15 mouse cellular contexts compared by ENCODE assay signal in the genomic region with DNA sequence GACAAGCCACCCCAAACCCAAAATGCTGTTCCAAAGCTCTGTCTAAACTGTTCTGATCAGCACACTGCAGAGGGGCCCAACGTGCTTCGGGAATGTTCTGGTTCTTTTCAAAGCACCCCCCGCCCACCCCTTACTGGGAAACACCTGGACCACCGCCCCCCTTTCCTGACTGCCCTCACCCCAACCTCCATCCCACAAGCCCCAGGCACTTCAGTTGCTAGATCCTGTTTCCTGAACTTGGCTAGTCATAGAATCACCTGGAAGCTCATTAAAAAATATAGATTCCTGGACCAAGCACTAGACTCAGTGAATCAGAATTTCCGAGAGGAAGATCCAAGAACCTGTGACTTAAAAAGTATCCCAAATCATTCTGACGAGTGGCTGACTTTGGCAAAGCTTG.
"Had no signal": no experiment of that assay in that cellular context is flagged by ENCODE, and none has a peak within 500 bp of the region (broad histone marks: within the 10 kb centered on the region; RNA-seq: fewer than 3 reads in every experiment).

No protein-coding gene starts in this region.

- ATAC-seq: midbrain, embryonic 16.5 days had no signal

- H3K4me1 ChIP-seq: midbrain, embryonic 12.5 days; neural tube, embryonic 12.5 days; stomach, embryonic 15.5 days had no signal

- H3K4me3 ChIP-seq: midbrain, embryonic 10.5 days; midbrain, embryonic 12.5 days; neural tube, embryonic 12.5 days; stomach, embryonic 15.5 days had no signal

- H3K4me2 ChIP-seq: lung, embryonic 14.5 days; midbrain, embryonic 12.5 days; neural tube, embryonic 12.5 days; stomach, embryonic 15.5 days had no signal

- DNase-seq: lung, adult 18-20 months; lung, embryonic 14.5 days; lung, postnatal 10 days; lung, postnatal 4 days; midbrain, embryonic 14.5 days; right cerebral cortex, postnatal 14 days; thymus, adult 2 months; thymus, postnatal 25 days; thymus, postnatal 4 days had no signal

- H3K27me3 ChIP-seq: midbrain, embryonic 12.5 days; neural tube, embryonic 12.5 days; stomach, embryonic 15.5 days had no signal

- H3K36me3 ChIP-seq: midbrain, embryonic 10.5 days; midbrain, embryonic 12.5 days; neural tube, embryonic 12.5 days; stomach, embryonic 15.5 days had no signal

- H3K9ac ChIP-seq: lung, embryonic 14.5 days; midbrain, embryonic 12.5 days; neural tube, embryonic 12.5 days; stomach, embryonic 15.5 days had no signal

- H3K27ac ChIP-seq: midbrain, embryonic 10.5 days; midbrain, embryonic 12.5 days; neural tube, embryonic 12.5 days; stomach, embryonic 15.5 days; stomach, postnatal 0 days had no signal

- H3K9me3 ChIP-seq: midbrain, embryonic 12.5 days; neural tube, embryonic 12.5 days; stomach, embryonic 15.5 days had no signal
